Mouse (Mus musculus): ENCODE data around the gene Ifi35.

GRCm38 (mm10) chr11:101457631-101458030 is 9.4 kb downstream of the Ifi35 start:
- no peak for TF ChIP-seq POLR2A (IDR thresholded peaks at IDR 0.05; ENCODE audit: borderline replicate concordance, extremely low read depth, insufficient read depth, insufficient read length, poor library complexity, severe bottlenecking)
- TF ChIP-seq CTCF (IDR thresholded peaks at IDR 0.05; ENCODE audit: borderline replicate concordance, extremely low read depth, insufficient read depth, insufficient read length), result no peak
